Mouse (Mus musculus) frontal cortex, adult 2 months (tissue): ENCODE measurements around the gene Znrd1as. TPM values are rescaled to one million over a fixed set of nuclear protein-coding genes. Genes with fewer than 3 reads are reported as not detected.

Experiments used
- DNase-seq, 2 experiments: peaks; one replicate each; pipeline ENCODE4 v3.0.0; 2022; ENCODE audit warnings: low spot score in 1 of 2; ENCODE audit errors: extremely low spot score in 1 of 2
- polyA plus RNA-seq: library from polyadenylated mRNA; depleted of rRNA; stranded (reverse); fragments of >200 nt; gene quantifications from 2 replicates; pipeline ENCODE4 v1.2.3, GENCODE M21; 2012; rRNA removed

The Znrd1as gene
- polyA plus RNA-seq: 6.0 and 6.9 TPM in 2 replicates

- DNase-seq: peak; percentile 94 to 98
Measured at GRCm38 (mm10) chr17:36957999-36958743, at the start of gene Znrd1as, which contains the start of gene Znrd1. Gene Znrd1as, plus strand, starts transcription at chr17:36958592. Gene Znrd1, minus strand, starts transcription at chr17:36958559.

GRCm38 (mm10) chr17:36909802-36910201 lies 48.6 kb upstream of the Znrd1as start:
- DNase-seq: no peak

GRCm38 (mm10) chr17:36912031-36912430 lies 46.4 kb upstream of the Znrd1as start:
- DNase-seq: no peak

GRCm38 (mm10) chr17:36914108-36914507 lies 44.3 kb upstream of the Znrd1as start:
- peak; percentile 53 to 90 for DNase-seq

DNA sequence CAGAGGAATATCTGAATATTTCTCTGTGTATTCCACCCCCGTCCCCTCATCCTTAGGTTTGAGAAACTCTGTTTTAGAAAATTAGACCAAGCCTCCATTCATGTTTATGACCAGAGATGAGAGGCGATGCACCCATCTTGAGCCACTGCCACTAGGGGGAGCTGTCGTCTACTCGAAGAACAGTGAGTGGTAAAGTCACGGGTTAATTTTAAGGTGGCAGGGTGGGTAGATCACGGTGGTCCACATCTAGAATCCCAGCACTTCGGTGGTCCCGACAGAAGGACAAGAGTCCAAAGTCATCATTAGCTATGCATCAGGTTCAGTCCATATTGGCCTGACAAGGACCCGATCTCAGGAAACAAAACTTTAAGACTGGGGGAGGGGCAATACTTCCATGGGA lies 43.3 kb upstream of the Znrd1as start:
- DNase-seq: peak in 1 of 2 experiments; percentile 81

GRCm38 (mm10) chr17:36920239-36920638 lies 38.2 kb upstream of the Znrd1as start:
- DNase-seq: no peak

- DNase-seq: no peak
Measured at GRCm38 (mm10) chr17:36922715-36923114, 35.7 kb upstream of the Znrd1as start.

GRCm38 (mm10) chr17:36923491-36923890 lies 34.9 kb upstream of the Znrd1as start:
- DNase-seq: no peak

DNA sequence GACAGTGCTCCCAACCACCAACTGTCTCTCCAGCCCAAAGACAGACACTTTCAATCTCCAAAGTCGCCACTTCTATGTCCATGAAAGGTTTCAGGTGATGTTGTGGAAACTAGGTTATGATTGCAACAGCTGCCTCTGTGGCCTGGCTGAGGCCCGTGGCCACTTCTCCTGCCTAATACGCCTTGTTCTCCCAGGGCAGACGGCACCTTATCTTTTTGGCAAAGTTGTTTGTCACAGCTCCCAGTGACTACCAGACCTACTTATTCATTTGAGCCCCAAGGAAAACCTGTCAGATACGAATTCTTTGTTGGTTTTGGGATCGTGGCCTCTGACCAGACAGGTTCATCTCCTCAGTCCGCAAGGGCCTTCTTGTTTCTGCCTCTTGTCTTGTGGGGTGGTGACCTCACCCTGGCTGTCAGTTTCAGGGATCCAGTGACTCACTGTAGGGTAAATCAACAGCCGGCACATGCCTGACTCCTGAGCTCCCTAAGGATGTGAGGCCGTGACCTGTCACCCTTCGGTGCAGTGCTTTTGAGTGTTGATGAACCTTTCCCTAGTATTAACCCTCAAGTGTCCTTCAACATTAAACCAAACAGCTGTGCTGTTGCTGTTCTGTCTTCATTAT lies 30.8 kb upstream of the Znrd1as start:
- DNase-seq: no peak

DNA sequence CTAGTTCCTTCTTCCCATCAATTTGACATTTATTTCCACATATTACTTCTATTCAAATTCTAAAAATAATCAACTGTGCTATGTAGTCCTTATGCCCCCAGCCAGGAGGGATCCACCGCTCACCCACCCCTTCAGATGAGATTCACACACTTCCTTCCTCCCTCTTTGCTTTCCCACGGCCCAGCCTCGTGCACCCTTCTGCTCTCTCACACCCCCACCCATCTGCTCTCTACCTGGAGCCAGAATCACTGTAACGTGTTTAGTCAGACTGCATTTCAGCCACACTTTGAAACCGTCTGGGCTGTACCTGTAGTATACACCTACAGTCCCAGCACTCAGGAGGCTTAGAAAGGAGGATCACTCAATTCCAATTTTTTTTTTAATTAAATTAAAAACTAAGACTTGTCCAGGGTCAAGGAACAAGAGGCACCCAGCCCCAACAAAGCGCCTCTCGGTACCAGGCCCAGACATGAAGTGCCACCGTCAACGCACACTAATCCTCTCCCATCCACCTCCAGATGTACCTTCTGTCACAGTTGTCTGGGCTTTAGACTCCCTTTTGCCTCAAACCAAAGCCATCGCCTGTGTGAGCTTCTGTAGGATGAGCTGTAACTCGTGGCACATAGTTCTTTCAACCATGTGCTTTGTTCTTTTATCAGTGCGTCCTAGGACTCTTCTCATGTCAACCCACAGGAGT lies 29.0 kb upstream of the Znrd1as start:
- DNase-seq: peak in 1 of 2 experiments; percentile 45

GRCm38 (mm10) chr17:36930233-36930632 lies 28.2 kb upstream of the Znrd1as start:
- DNase-seq: no peak

DNA sequence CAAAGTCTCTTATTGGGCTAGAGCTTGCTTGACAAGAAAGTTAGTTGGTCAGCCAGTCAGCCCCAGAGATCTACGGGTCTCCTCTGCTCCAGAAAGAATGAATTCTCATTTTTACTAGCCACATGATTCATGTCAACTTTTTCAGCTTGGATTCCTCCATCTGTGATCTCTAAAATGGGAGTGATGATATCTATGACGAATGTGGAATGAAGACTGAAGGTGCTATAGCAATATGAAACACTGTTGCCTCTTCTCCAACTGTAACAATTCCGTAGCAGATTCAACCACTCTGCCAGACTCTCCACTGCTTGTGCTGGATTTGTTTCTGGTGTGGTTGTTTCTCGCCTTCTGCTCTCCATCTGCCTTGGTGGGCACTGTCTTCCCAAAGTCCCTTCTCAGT lies 27.3 kb upstream of the Znrd1as start:
- peak in 1 of 2 experiments; percentile 58 for DNase-seq

- DNase-seq: no peak
Measured at GRCm38 (mm10) chr17:36931806-36932205, 26.6 kb upstream of the Znrd1as start.

DNA sequence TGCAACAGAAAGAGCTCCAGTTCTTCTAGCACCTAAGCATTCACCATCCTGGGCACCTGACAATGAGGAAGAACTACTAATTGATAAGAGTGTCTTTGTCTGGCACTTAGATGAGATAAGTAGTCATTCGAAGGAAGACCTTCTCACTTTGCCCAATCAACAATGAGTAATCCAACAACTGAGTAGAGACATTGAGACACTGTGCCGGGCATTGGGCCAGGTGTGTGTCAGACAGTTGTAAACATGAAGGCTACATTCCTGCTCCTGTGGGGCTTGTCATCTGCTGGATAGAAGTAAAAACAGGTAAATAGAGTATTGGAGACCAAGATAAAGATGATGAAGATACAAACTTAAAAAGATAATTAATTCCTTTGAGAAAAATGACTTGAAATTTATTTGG lies 20.3 kb upstream of the Znrd1as start:
- DNase-seq: no peak

GRCm38 (mm10) chr17:36942391-36942790 lies 16.0 kb upstream of the Znrd1as start:
- DNase-seq: peak in 1 of 2 experiments; percentile 76

DNA sequence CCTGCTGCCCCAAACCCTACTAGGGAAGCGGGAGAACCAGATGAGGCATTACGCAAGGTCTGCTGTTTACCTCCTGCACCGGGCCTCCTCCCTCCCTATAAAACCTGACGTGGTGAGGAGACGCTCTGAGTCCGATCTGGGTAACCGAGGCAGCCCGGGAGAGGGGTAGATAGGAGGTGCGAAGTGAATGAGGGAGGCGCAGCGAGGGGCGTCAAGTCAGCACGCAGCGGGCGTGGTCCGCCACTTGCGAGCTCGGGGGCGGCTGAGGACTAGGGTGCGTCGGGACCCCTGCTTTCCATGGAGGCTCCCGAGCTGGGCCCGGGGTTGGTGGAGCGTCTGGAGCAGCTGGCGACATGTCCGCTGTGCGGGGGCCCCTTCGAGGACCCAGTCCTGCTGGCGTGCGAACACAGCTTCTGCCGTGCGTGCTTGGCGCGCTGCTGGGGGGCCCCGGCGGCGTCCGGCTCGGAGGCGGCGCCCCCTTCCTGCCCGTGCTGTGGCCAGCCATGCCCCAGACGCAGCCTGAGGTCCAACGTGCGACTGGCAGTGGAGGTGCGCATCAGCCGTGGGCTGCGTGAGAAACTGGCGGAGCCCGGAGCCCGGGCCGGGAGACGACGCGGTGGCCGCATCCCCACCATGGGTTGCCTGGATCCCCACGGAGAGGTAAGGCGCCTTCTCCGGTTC lies 15.5 kb upstream of the Znrd1as start, which contains the start of gene Rnf39:
Gene Rnf39 (plus strand): TSS at position 128 of the 681 bp plus-strand sequence.
- peak in 1 of 2 experiments; percentile 46 for DNase-seq

DNA sequence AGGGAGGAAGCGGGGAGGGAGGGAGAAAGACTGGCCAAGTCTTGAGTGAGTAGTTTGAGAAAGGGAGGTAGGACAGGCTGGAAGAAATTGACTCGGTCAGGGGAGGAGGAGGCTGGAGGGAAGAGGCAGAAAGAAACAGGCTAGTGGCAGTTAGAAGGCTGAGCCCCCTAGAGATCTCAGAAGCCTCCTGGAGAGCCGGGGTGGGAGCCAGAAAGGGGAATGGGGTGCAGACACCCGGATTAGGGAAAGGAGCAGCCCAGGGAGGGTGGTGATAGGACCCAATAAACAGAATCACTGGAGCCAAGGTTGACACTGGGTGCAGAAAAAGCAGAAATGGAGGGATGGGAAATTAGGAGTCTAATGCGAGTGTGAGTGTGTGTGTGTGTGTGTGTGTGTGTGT lies 14.7 kb upstream of the Znrd1as start:
- no peak for DNase-seq

GRCm38 (mm10) chr17:36944121-36944775 lies 14.1 kb upstream of the Znrd1as start:
- DNase-seq: peak in 1 of 2 experiments; percentile 47

DNA sequence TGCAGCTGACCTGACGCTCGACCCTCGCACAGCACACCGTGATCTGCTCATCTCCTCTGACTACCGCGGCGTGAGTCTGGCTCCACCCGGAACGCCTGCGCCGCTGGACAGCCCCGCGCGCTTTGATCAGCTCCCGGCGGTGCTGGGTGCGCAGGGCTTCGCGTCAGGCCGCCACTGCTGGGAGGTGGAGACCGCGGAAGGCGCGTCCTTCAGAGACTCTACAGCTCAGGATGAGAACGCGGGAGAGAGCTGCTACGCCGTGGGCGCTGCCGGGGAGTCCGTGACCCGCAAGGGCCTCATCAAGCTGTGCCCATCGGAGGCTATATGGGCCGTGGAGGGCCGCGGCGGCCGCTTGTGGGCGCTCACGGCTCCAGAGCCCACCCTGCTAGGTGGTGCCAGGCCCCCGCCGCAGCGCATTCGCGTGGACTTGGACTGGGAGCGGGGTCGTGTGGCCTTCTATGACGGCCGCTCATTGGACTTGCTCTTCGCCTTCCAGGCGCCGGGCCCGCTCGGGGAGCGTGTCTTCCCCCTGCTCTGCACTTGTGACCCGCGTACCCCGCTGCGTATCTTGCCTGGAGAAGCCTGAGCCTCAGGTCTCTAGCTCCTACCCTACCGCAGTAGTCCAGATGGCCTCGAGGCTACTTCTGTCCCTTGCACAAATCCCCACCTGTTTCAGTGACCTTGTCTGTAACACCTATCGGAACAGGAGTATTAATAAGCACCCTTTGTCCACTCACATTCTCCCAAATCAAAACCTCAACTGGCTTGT lies 11.2 kb upstream of the Znrd1as start:
- peak in 1 of 2 experiments; percentile 58 for DNase-seq
